Mouse (Mus musculus): ENCODE measurements around the gene Psmc5.

DNA sequence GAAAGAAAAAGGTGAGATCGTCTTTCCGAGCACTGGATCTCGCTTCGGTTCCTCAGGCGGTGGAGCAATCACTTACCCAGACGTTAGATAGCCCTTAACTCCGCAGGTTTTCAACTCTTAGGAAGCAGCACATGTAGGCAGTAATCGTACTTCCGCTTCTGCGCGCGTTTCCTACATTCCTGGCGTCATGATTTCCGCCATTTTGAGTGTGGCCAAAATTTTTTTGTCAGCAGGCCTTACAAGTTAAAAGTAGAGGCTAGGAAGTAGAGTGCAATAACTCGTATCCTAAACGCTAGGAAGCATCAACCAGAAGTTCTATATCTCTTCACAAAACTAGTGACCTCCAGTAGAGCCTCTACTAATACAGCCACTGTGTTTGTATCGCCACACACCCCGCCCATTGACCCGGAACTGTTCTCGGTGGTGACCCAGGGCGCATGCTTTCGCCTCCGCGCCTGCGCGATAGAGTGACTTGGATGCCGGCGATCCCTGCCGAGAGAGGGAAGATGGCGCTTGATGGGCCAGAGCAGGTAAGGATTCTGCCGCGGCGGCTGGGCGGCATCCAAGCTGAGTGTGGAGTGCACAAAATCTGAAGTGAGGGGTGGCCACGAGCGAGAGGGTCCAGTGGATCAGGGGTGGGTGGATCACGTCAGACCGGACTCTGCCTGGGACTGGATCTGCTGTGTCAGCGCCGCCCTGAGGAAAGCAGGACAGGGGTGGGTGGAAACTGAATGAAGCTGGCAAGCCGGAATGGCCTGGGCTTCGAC, at the start of gene Psmc5, which contains the start of gene Ftsj3:
- TF ChIP-seq CTCF (IDR thresholded peaks at IDR 0.05; ENCODE audit: low read depth, low read length) (no peak), POLR2A (IDR thresholded peaks at IDR 0.05; ENCODE audit: borderline replicate concordance, low read depth, low read length) (no peak)
